Mouse (Mus musculus) testis, adult 2 months (tissue): ENCODE data around the gene Dner. TPM values are rescaled to one million over a fixed set of nuclear protein-coding genes. Genes with fewer than 3 reads are reported as not detected.
A peak's percentile ranks its signal among the peaks of the same experiment; 100 is the strongest.

Experiments
- H3K27ac ChIP-seq: fragments of 200-500 bp; 2 replicates; pipeline ENCODE4 v1.5.1; 2012; ENCODE audit warnings: low read depth, low read length; ENCODE audit not compliant: control insufficient read depth, insufficient read depth
- H3K27me3 ChIP-seq: fragments of 200-500 bp; 2 replicates; pipeline ENCODE4 v1.6.1; 2012; ENCODE audit warnings: mild to moderate bottlenecking, low read length, moderate library complexity; ENCODE audit not compliant: control insufficient read depth, insufficient read depth
- H3K36me3 ChIP-seq: fragments of 200-500 bp; 2 replicates; pipeline ENCODE4 v1.6.1; 2012; ENCODE audit warnings: mild to moderate bottlenecking, low read length; ENCODE audit not compliant: control insufficient read depth, insufficient read depth
- H3K4me1 ChIP-seq: fragments of 200-500 bp; 2 replicates; pipeline ENCODE4 v1.6.1; 2012; ENCODE audit warnings: low read length; ENCODE audit not compliant: control insufficient read depth, insufficient read depth
- H3K4me3 ChIP-seq: fragments of 200-500 bp; 2 replicates; pipeline ENCODE4 v1.5.1; 2012; ENCODE audit warnings: low read depth, mild to moderate bottlenecking, low read length, moderate library complexity, mixed read lengths; ENCODE audit not compliant: control insufficient read depth
- CTCF ChIP-seq: fragments of 200-500 bp; IDR thresholded peaks from 2 replicates; pipeline ENCODE4 v1.5.1; 2012; ENCODE audit warnings: low read depth, mild to moderate bottlenecking, inconsistent platforms, low read length, moderate library complexity; ENCODE audit not compliant: control insufficient read depth, insufficient read depth, insufficient replicate concordance
- POLR2A ChIP-seq: fragments of 200-500 bp; IDR thresholded peaks from 2 replicates; pipeline ENCODE4 v1.6.1; 2012; ENCODE audit warnings: low read depth, mild to moderate bottlenecking, inconsistent platforms, low read length, moderate library complexity; ENCODE audit not compliant: control insufficient read depth
- polyA plus RNA-seq: library from polyadenylated mRNA; depleted of rRNA; stranded (reverse); fragments of >200 nt; gene quantifications from 2 replicates; pipeline ENCODE4 v1.2.3, GENCODE M21; 2012

Gene Dner
- polyA plus RNA-seq, 1 experiment = 0.65 TPM

GRCm38 (mm10) chr1:84722371-84722770 lies 26.4 kb upstream of the Dner start:
- no peaks in the 10 kb centered on the region for H3K27me3 ChIP-seq
- H3K36me3 ChIP-seq = peaks cover 1% of the 10 kb centered on the region
- H3K4me1 ChIP-seq = no peaks in the 10 kb centered on the region
- TF ChIP-seq CTCF (no peak), POLR2A (no peak)
- H3K27ac ChIP-seq = no peak overlapping the region
- H3K4me3 ChIP-seq = no peak overlapping the region

DNA sequence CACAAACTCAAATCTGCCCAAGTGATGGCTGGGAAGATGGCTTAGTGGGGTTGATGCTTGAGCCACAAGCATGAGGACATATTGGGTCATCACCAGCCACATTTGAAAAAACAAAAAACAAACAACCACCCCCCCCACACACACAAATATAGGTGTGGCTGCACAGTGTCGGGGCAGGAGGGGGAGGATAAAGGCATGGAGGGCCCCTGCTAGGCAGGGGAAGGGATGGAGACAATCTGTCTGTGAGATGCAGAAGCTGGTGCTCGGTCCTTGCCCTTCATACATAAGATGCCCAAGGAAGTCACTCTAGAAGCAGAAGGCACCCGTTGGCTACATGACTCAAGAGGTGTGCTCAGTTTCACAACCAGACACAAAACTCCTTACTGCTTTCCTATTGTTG lies 25.9 kb upstream of the Dner start:
- no peaks in the 10 kb centered on the region for H3K4me1 ChIP-seq
- no peak overlapping the region for H3K4me3 ChIP-seq
- H3K27me3 ChIP-seq = no peaks in the 10 kb centered on the region
- peaks cover 1% of the 10 kb centered on the region for H3K36me3 ChIP-seq
- no peak overlapping the region for H3K27ac ChIP-seq
- TF ChIP-seq POLR2A (no peak), CTCF (no peak)

GRCm38 (mm10) chr1:84709810-84710785 lies 14.1 kb upstream of the Dner start:
- Histone ChIP-seq H3K27ac (peak overlapping the region; percentile 54; the same call in 1 of the 2 replicates), H3K36me3 (no peaks in the 10 kb centered on the region), H3K27me3 (no peaks in the 10 kb centered on the region), H3K4me3 (peak overlapping the region; percentile 85), H3K4me1 (0 out of 2 replicates have a peak, but pooled peaks cover 2% of the 10 kb centered on the region)
- TF ChIP-seq POLR2A = peak; percentile 72; the same call in 1 of the 2 replicates
- no peak for TF ChIP-seq CTCF

DNA sequence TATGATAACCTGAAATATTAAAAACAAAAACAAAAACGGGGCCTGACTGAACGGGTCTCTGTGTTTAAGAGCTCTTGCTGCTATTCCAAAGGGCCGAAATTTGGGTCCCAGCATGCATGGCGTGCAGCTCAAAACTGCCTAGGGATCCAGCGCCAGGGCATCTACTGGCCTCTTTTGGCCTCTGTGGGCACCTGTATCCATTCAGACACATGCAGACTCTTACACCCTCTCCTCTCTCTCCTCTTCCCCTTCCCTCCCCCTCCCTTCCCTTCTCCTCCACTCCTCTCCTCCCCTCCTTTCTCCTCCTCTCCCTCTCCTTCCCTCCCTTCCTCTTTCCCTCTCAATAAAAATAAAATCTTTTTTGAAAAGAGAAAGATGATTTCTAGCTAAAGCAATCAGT lies 13.4 kb upstream of the Dner start:
- Histone ChIP-seq H3K4me1 (0 out of 2 replicates have a peak, but pooled peaks cover 2% of the 10 kb centered on the region), H3K27ac (no peak overlapping the region), H3K4me3 (peak overlapping the region; percentile 85), H3K36me3 (no peaks in the 10 kb centered on the region), H3K27me3 (no peaks in the 10 kb centered on the region)
- 0 out of 2 replicates have a peak, but pooled peaks have one; percentile 23 for TF ChIP-seq POLR2A
- no peak for TF ChIP-seq CTCF

GRCm38 (mm10) chr1:84700254-84700653 lies 4.2 kb upstream of the Dner start:
- H3K27ac ChIP-seq = no peak overlapping the region
- H3K4me1 ChIP-seq = peaks cover 7% of the 10 kb centered on the region
- no peaks in the 10 kb centered on the region for H3K27me3 ChIP-seq
- H3K36me3 ChIP-seq = no peaks in the 10 kb centered on the region
- TF ChIP-seq CTCF = no peak
- TF ChIP-seq POLR2A = no peak
- H3K4me3 ChIP-seq = no peak overlapping the region

- Histone ChIP-seq H3K27me3 (no peaks in the 10 kb centered on the region), H3K4me1 (peaks cover 11% of the 10 kb centered on the region), H3K27ac (no peak overlapping the region), H3K36me3 (no peaks in the 10 kb centered on the region), H3K4me3 (no peak overlapping the region)
- TF ChIP-seq CTCF = no peak
- TF ChIP-seq POLR2A = no peak
Observed at GRCm38 (mm10) chr1:84697136-84697535, 1.1 kb upstream of the Dner start.

DNA sequence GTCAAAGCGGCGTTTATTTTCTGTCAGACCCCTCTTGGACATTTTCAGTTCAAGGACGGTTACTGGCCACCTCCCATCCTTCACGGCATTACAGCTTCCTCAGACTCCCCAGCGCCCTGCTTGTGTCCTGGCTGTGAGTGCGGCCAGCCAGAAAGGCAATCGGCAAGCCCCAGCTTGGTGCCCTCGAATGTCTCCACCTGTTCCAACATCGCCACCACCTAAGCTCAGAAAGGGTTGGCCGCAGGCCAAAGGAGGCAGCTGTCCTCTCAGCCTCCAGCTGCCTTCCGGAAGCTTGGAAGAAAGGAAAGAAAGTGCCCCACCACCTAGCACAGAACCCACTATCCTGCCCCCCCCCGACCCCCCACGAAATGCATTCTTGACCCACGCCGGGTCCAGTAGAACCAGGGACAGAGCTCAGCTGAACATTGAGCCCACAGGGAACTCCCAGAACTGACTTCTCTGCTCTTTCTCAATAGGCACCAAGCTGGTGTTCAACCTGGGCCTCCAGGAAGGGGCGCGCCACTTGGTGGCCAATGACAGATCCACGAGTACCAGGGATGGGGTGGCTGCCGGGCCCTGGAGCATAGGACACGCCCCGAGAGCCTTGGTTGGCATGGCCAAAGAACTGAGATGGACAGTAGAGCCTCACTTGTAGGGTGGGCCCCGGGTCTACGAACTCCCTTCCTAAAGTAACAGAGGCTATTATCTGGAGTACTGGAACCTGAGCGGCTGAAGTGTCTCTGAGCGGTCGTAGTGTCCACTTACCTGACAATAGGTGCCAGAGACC lies 1.1 kb downstream of the Dner start:
- H3K27me3 ChIP-seq = no peaks in the 10 kb centered on the region
- H3K36me3 ChIP-seq = no peaks in the 10 kb centered on the region
- peak overlapping the region; percentile 48 for H3K4me3 ChIP-seq
- H3K27ac ChIP-seq = no peak overlapping the region
- no peak for TF ChIP-seq CTCF
- no peak for TF ChIP-seq POLR2A
- H3K4me1 ChIP-seq = peaks cover 11% of the 10 kb centered on the region
